Comparison of ENCODE assay signal across 14 mouse cellular contexts in the genomic region with DNA sequence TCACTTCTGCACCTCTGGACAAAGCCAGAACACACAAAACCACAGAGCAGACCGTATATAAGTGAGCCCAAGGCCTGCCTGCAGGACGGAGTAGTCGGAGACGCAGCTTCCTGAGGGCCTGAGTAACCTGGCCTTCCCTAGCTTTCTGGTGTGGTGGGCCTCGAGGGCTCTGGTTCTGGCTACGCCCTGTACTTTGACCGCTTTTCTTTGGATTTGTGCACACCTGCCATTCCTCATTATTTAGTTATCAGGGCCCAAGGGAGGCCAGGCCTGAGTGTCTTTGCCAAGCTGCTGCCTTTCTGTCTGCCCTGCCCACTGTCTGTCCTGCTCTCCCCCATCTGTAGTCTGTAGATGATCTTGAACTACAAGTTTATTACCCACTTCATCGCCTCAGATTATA. TPM values are rescaled to one million over a fixed set of nuclear protein-coding genes. Genes with fewer than 3 reads are reported as not detected.
"Had no signal": no experiment of that assay in that cellular context is flagged by ENCODE, and none has a peak within 500 bp of the region (broad histone marks: within the 10 kb centered on the region; RNA-seq: fewer than 3 reads in every experiment).

No protein-coding gene starts in this region.

- H3K4me2 ChIP-seq: lung, embryonic 15.5 days; midbrain, embryonic 12.5 days; neural tube, embryonic 13.5 days had no signal

- H3K4me3 ChIP-seq: left cerebral cortex, adult 2 months; limb, embryonic 10.5 days; lung, embryonic 15.5 days; midbrain, embryonic 12.5 days; neural tube, embryonic 13.5 days had no signal

- DNase-seq: kidney, adult 8-10 months; kidney, postnatal 25 days; lung, postnatal 14 days; right cerebral cortex, postnatal 14 days; thymus, adult 2 months; thymus, postnatal 25 days had no signal

- H3K9me3 ChIP-seq: limb, embryonic 10.5 days; lung, embryonic 15.5 days; midbrain, embryonic 12.5 days; neural tube, embryonic 13.5 days had no signal

- ATAC-seq: inflammation-experienced regulatory T-cells, adult 6 months; midbrain, embryonic 16.5 days had no signal

- H3K27ac ChIP-seq: left cerebral cortex, adult 2 months; limb, embryonic 10.5 days; lung, embryonic 15.5 days; midbrain, embryonic 12.5 days; neural tube, embryonic 13.5 days had no signal

- H3K9ac ChIP-seq: lung, embryonic 15.5 days; midbrain, embryonic 12.5 days; neural tube, embryonic 13.5 days had no signal

- H3K27me3 ChIP-seq: lung, embryonic 15.5 days; midbrain, embryonic 12.5 days; neural tube, embryonic 13.5 days had no signal

RNA-seq across cellular contexts. Expression of a gene that starts 50.6 kb away (rescaled TPM):
- total RNA-seq: megakaryocyte-erythroid progenitor cell, adult 5-6 weeks had no signal
- polyA plus RNA-seq: inflammation-experienced regulatory T-cells, adult 6 months had no signal
